Mouse (Mus musculus): ENCODE data around the gene Pitpnm1.

The Pitpnm1 gene

DNA sequence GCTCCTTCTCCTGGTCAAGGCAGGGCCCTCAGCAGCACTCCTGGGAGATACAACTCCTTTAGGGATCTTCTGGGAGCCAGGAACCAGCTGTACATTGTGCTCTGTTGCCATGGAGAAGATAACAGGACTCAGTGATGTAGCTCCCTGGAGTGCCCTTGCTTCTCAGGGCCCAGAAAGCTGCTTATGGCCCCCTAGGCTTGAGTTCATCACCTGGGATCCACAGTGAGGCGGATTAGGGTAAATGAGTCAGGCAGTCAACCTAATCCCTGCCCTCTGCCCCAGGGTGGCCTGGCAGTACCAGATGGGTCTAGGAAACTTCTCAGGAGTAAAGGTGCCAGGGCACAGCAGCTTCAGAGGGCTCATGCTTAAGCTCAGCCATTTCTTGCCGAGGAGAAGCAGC lies 39.6 kb downstream of the Pitpnm1 start, which contains the start of gene Gpr152:
Gene Gpr152, plus strand, starts transcription at position 342 of the 400 bp plus-strand sequence.
- DNase-seq (ENCODE audit: low spot score in 2 of 2), result no peak

DNA sequence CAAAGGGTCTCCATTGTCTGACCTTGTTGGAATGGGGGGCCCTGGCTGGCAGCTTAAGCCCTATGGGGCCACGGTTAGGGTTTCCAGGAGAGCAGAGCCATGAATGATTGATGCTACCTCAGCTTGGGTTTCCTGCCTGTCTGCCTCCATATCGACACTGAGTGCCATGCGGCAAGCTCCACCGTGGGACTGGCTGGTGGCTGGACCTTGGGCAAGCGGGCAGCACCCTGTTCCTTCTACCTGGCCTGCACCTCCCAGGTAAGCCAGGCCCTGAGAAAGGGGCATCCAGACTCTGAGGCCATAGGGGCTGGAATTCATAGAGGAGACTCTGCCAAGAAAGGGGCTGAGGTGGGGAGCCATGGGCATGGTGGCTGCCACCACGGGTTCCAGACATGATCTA lies 40.3 kb downstream of the Pitpnm1 start:
- no peak for DNase-seq (ENCODE audit: low spot score in 2 of 2)

- DNase-seq (ENCODE audit: low spot score in 2 of 2), result no peak
These were observed 42.8 kb downstream of the Pitpnm1 start for GRCm38 (mm10) chr19:4142416-4143173.

GRCm38 (mm10) chr19:4143759-4144268 lies 44.0 kb downstream of the Pitpnm1 start, which contains the start of gene Cabp4:
Gene Cabp4 (minus strand): TSS chr19:4144033.
- no peak for DNase-seq (ENCODE audit: low spot score in 2 of 2)

GRCm38 (mm10) chr19:4144550-4145498 lies 45.0 kb downstream of the Pitpnm1 start:
- DNase-seq (ENCODE audit: low spot score in 2 of 2), result no peak

DNA sequence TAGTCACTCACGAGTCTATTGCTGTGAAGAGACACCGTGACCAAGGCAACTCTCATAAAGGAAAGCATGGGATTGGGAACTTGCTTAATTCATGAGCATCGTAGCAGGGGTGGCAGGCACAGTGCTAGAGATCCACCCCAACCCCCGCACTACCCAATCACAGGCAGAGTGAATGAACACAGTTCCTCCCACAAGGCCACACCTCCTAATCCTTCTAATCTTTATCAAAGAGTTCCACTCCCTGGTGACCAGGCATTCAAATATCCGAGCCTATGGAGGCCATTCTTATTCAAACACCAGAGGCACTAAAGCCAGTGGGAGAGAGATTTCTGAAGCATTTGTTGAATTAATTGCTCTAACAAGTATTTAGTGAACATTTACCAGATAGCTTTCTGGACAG lies 46.1 kb downstream of the Pitpnm1 start:
- DNase-seq (ENCODE audit: low spot score in 2 of 2), result no peak

- no peak for DNase-seq (ENCODE audit: low spot score in 2 of 2)
These were observed 46.7 kb downstream of the Pitpnm1 start for GRCm38 (mm10) chr19:4146366-4147021.

DNA sequence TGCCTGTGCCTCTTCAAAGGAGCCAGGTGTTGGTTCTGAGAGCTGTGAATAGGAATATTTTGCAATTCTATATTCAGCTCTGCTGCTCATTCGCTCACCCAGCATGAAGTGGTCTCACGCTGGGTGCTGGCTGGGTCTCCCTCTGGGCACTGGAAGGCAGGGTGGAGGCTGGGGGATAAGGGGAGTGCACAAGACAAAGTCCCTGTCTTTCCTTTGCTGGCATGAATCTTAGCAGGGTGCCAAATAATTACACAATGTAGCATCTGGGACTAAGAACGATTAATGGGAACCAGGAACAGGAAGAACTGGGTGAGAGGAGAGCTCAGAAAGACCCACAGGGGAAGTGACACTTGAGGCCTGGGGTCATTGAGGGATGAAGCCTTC lies 47.2 kb downstream of the Pitpnm1 start:
- DNase-seq (ENCODE audit: low spot score in 2 of 2), result no peak

- DNase-seq (ENCODE audit: low spot score in 2 of 2), result no peak
These were observed 48.1 kb downstream of the Pitpnm1 start for GRCm38 (mm10) chr19:4147782-4148490.

GRCm38 (mm10) chr19:4148491-4148806 lies 48.7 kb downstream of the Pitpnm1 start, which contains the start of gene Coro1b:
Gene Coro1b (plus strand): TSS chr19:4148619.
- peak; percentile 84 to 95 for DNase-seq (ENCODE audit: low spot score in 2 of 2)

GRCm38 (mm10) chr19:4148819-4149218 lies 49.0 kb downstream of the Pitpnm1 start:
- no peak for DNase-seq (ENCODE audit: low spot score in 2 of 2)

DNA sequence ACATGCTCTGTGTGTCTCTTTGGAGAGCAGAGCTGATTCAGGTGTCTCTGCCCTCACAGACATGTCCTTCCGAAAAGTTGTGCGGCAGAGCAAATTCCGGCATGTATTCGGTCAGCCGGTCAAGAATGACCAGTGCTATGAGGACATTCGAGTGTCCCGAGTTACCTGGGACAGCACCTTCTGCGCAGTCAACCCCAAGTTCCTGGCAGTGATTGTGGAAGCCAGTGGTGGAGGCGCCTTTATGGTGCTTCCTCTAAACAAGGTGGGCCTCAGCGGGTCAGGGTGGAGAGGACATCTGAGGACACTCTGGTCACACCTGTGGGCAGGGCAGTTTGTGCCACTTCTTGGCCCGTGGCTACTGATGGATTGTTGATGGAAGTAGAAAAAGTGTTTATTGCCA lies 49.5 kb downstream of the Pitpnm1 start:
- no peak for DNase-seq (ENCODE audit: low spot score in 2 of 2)

DNA sequence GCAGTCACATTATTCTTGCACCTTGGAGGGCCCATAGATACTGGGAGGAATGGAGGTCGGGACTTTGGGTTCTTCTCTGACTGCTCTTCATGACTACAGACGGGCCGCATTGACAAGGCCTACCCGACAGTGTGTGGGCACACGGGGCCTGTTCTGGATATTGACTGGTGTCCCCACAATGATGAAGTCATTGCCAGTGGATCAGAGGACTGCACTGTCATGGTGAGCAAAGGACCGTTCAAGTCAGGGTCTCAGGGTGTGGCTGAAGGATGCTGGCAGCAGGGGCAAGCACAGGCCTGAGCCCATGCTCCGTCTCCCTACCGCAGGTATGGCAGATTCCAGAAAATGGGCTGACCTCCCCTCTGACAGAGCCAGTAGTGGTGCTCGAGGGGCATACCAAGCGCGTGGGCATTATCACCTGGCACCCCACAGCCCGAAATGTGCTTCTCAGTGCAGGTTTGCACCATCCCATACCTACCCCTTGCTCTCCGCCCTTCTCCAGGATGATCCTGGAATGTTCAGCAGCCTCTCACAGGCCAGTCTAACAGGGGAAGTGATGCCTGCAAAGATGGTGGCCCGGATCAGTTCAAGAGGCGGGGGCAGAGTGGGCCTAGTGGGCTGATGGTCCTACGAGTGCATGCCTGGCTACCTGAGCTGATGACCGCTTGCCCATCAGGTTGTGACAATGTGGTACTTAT lies 50.1 kb downstream of the Pitpnm1 start:
- DNase-seq (ENCODE audit: low spot score in 2 of 2), result no peak

DNA sequence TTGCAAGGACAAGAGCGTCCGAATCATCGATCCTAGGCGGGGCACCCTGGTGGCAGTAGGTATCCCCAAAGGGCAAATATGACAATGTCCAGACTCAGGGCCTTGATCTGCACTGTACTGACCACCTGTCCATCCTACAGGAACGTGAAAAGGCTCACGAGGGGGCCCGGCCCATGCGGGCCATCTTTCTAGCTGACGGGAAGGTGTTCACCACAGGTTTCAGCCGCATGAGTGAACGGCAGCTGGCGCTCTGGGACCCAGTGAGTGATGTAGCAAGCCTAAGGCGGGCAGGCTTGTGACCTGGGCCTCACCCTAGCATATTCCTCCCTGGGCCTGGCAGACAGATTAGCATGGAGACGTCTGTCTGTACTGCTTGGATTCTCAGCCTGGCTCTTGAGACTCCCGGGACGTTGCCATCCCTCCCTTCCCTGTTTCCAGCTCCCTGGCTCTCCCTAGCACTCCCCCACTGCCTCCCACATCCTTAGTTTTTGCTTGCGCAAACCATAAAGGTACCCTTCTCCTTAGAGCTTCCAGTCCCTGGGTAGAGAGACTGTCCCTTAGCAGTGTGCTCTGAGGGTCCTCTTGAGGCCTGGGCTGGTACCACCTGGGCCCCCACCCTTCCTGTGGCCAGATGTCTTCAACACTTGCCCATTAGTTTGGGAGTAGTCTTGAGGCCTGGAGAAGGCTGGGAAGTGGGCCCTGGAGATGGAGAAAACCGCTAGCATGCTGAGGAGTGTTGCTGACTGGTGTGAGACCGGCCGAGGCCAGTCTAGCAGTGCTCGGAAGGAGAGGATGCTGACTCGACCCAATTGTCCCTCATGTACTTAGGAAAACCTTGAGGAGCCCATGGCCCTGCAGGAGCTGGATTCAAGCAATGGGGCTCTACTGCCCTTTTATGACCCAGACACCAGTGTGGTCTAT lies 51.0 kb downstream of the Pitpnm1 start:
- DNase-seq (ENCODE audit: low spot score in 2 of 2), result no peak

- no peak for DNase-seq (ENCODE audit: low spot score in 2 of 2)
These were observed 51.7 kb downstream of the Pitpnm1 start for GRCm38 (mm10) chr19:4151488-4151860.

GRCm38 (mm10) chr19:4151898-4152297 lies 52.1 kb downstream of the Pitpnm1 start:
- no peak for DNase-seq (ENCODE audit: low spot score in 2 of 2)

- DNase-seq (ENCODE audit: low spot score in 2 of 2), result no peak
These were observed 52.8 kb downstream of the Pitpnm1 start for GRCm38 (mm10) chr19:4152445-4153231.

DNA sequence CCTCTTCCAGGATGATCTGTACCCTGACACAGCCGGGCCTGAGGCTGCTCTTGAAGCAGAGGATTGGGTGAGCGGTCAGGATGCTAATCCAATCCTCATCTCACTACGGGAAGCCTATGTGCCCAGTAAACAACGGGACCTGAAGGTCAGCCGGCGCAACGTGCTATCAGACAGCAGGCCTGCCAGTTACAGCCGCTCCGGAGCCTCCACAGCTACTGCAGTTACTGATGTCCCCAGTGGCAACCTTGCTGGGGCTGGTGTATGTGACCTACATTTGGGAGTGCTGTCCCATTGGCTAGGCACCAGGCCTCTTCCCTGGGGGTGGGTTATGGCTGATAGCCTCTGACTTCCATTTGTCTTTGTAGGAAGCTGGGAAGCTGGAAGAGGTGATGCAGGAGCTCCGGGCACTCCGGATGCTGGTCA lies 53.4 kb downstream of the Pitpnm1 start, which contains the start of gene Ptprcap:
Gene Ptprcap, plus strand, starts transcription at position 373 of the 423 bp plus-strand sequence.
- no peak for DNase-seq (ENCODE audit: low spot score in 2 of 2)

Measured in left cerebral cortex, adult 9 months (tissue).